Comparison of ENCODE assay signal across 25 mouse cellular contexts in the genomic region with DNA sequence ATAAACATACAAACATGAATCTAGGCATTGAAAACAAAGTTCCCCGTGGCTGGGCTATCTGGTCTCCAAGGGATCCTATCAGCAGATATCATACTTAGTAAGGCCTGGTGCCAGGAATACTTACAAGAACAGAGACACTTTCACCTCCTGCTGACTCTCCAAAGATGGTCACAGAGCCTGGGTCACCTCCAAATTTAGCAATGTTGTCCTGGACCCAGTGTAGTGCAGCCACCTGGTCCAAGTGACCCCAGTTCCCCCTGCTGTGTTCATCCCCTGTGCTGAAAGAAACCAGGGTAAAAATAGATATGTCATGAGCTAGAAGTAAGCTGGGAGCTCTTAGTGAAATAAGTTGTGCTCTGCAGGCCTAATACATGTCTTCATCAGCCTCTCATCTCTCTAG. TPM values are rescaled to one million over a fixed set of nuclear protein-coding genes. Genes with fewer than 3 reads are reported as not detected.
DNase-seq lines count a peak whose midpoint lies in the region; ATAC-seq and TF ChIP-seq lines count a peak whose summit lies in the region.
"Had no signal": no experiment of that assay in that cellular context is flagged by ENCODE, and none has a peak within 500 bp of the region (broad histone marks: within the 10 kb centered on the region; RNA-seq: fewer than 3 reads in every experiment).

No protein-coding gene starts in this region.

- H3K9ac ChIP-seq in heart, postnatal 0 days (replicated peaks; ENCODE audit: low read depth, low read length) = no peak overlapping the region
- no peak overlapping the region for H3K9ac ChIP-seq in lung, postnatal 0 days (replicated peaks; ENCODE audit: low read depth)
- H3K9ac ChIP-seq: embryonic facial prominence, embryonic 13.5 days; neural tube, embryonic 13.5 days had no signal

- no peaks in the 10 kb centered on the region for H3K36me3 ChIP-seq in heart, embryonic 10.5 days
- no peaks in the 10 kb centered on the region for H3K36me3 ChIP-seq in heart, postnatal 0 days (replicated peaks; ENCODE audit: control insufficient read depth, insufficient read depth, low read length)
- no peaks in the 10 kb centered on the region for H3K36me3 ChIP-seq in lung, postnatal 0 days (ENCODE audit: insufficient read depth, low read length)
- H3K36me3 ChIP-seq: embryonic facial prominence, embryonic 13.5 days; neural tube, embryonic 13.5 days had no signal

- WGBS in heart, embryonic 10.5 days = 27% methylated on average over 1 of the region's 1 CpGs
- 13% methylated on average over 1 of the region's 1 CpGs for WGBS in heart, postnatal 0 days
- 41% methylated on average over 1 of the region's 1 CpGs for WGBS in lung, postnatal 0 days

- 0 out of 2 replicates have a peak, but pooled peaks have one; percentile 63 for TF ChIP-seq EP300 in heart, postnatal 0 days (IDR thresholded peaks at IDR 0.05; ENCODE audit: low read depth)
- no peak for TF ChIP-seq EP300 in lung, postnatal 0 days (IDR thresholded peaks at IDR 0.05)

- H3K27ac ChIP-seq in heart, embryonic 10.5 days = peak overlapping the region; percentile 62
- peak overlapping the region; percentile 88 for H3K27ac ChIP-seq in heart, postnatal 0 days (ENCODE audit: low read depth)
- H3K27ac ChIP-seq in lung, postnatal 0 days (ENCODE audit: low read length) = no peak overlapping the region
- H3K27ac ChIP-seq: embryonic facial prominence, embryonic 13.5 days; layer of hippocampus, adult 2 months; left cerebral cortex, adult 2 months; neural tube, embryonic 13.5 days had no signal

- no peaks in the 10 kb centered on the region for H3K27me3 ChIP-seq in heart, embryonic 10.5 days (ENCODE audit: insufficient read depth, poor library complexity, severe bottlenecking)
- no peaks in the 10 kb centered on the region for H3K27me3 ChIP-seq in heart, postnatal 0 days (ENCODE audit: control insufficient read depth, insufficient read depth, low read length)
- no peaks in the 10 kb centered on the region for H3K27me3 ChIP-seq in lung, postnatal 0 days (replicated peaks; ENCODE audit: insufficient read depth, low read length)
- H3K27me3 ChIP-seq: embryonic facial prominence, embryonic 13.5 days; neural tube, embryonic 13.5 days had no signal

- no peaks in the 10 kb centered on the region for H3K9me3 ChIP-seq in heart, embryonic 10.5 days
- no peaks in the 10 kb centered on the region for H3K9me3 ChIP-seq in heart, postnatal 0 days (replicated peaks; ENCODE audit: control insufficient read depth, low read length)
- H3K9me3 ChIP-seq in lung, postnatal 0 days (ENCODE audit: low read length) = no peaks in the 10 kb centered on the region
- H3K9me3 ChIP-seq: embryonic facial prominence, embryonic 13.5 days; neural tube, embryonic 13.5 days had no signal

- peaks cover 6% of the 10 kb centered on the region; the same call in 1 of the 2 replicates for H3K4me1 ChIP-seq in heart, embryonic 10.5 days
- peaks cover 15% of the 10 kb centered on the region for H3K4me1 ChIP-seq in heart, postnatal 0 days (ENCODE audit: control insufficient read depth, insufficient read depth)
- no peaks in the 10 kb centered on the region for H3K4me1 ChIP-seq in lung, postnatal 0 days (ENCODE audit: insufficient read depth, low read depth, low read length)
- H3K4me1 ChIP-seq: embryonic facial prominence, embryonic 13.5 days; neural tube, embryonic 13.5 days had no signal

- DNase-seq in gastrocnemius, postnatal 25 days = peak; percentile 60
- no peak for DNase-seq in gastrocnemius, postnatal 10 days
- DNase-seq in heart, embryonic 10.5 days (ENCODE audit: low spot score) = no peak
- DNase-seq in heart, postnatal 0 days (ENCODE audit: low spot score) = peak; percentile 80
- no peak for DNase-seq in lung, postnatal 0 days (ENCODE audit: low spot score)
- no peak for DNase-seq in layer of hippocampus, adult 8-10 months (ENCODE audit: low spot score in 2 of 2)
- DNase-seq: adrenal gland, postnatal 36 days; cerebellum, adult 11-12 months; kidney, adult 18-20 months; kidney, postnatal 14 days; lung, postnatal 14 days; spleen, adult 18-20 months; thymus, postnatal 36 days had no signal

- no peak for TF ChIP-seq CTCF in heart, postnatal 0 days (IDR thresholded peaks at IDR 0.05; ENCODE audit: low read depth)
- TF ChIP-seq CTCF in lung, postnatal 0 days (IDR thresholded peaks at IDR 0.05) = no peak

- H3K4me3 ChIP-seq in heart, embryonic 10.5 days = no peak overlapping the region
- no peak overlapping the region for H3K4me3 ChIP-seq in heart, postnatal 0 days (ENCODE audit: low read depth, low read length)
- H3K4me3 ChIP-seq in lung, postnatal 0 days (ENCODE audit: low read depth, low read length) = no peak overlapping the region
- H3K4me3 ChIP-seq: embryonic facial prominence, embryonic 13.5 days; layer of hippocampus, adult 2 months; left cerebral cortex, adult 2 months; neural tube, embryonic 13.5 days had no signal

- peak; percentile 98 for ATAC-seq in heart, postnatal 0 days (ENCODE audit: insufficient read depth, low read depth)
- no peak for ATAC-seq in lung, postnatal 0 days
- no peak for ATAC-seq in activated CD4-positive, CD25-positive, alpha-beta regulatory T cell, adult 4 months
- ATAC-seq: forebrain, embryonic 14.5 days had no signal

- H3K4me2 ChIP-seq in heart, postnatal 0 days (ENCODE audit: low read depth, low read length) = no peak overlapping the region
- no peak overlapping the region for H3K4me2 ChIP-seq in lung, postnatal 0 days (replicated peaks; ENCODE audit: low read depth, low read length)
- H3K4me2 ChIP-seq: embryonic facial prominence, embryonic 13.5 days; neural tube, embryonic 13.5 days had no signal

RNA-seq across cellular contexts. Expression of a gene that starts 12.0 kb away (rescaled TPM):
- total RNA-seq in gastrocnemius, postnatal 25 days (2021) = under 1 TPM; 0.54 to 0.69 TPM
- total RNA-seq in gastrocnemius, postnatal 10 days (2021) = under 1 TPM in 1 of 2 experiments, not detected in 1; 0.25 TPM
- polyA plus RNA-seq in heart, embryonic 10.5 days (2016; fragmentation: Nextera tagmentation; extraction: Ambion mirVana) = 0.31 TPM in 1 of 2 replicates, not detected in the other
- not detected in 2 replicates for total RNA-seq in heart, postnatal 0 days (2014; rRNA removed; ENCODE audit: low replicate concordance)
- 0.49 and 0.60 TPM in 2 replicates for polyA plus RNA-seq in heart, postnatal 0 days (2015; fragmentation: Nextera tagmentation; extraction: Ambion mirVana)
- 2.7 and 3.8 TPM in 2 replicates for polyA plus RNA-seq in lung, postnatal 0 days (2015; fragmentation: Nextera tagmentation; extraction: Ambion mirVana)
- not detected for polyA plus RNA-seq in activated CD4-positive, CD25-positive, alpha-beta regulatory T cell, adult 4 months (2017; shearing (Covaris generic))
- not detected for total RNA-seq in layer of hippocampus, adult 8-10 months (2022)
- total RNA-seq: adrenal gland, postnatal 36 days; CH12.LX; layer of hippocampus, adult 2 months; left cerebral cortex, adult 2 months; megakaryocyte, adult 5-6 weeks; MEL had no signal
- polyA plus RNA-seq: embryonic facial prominence, embryonic 13.5 days; forebrain, embryonic 14.5 days; hindbrain, embryonic 11.5 days; limb, embryonic 14.5 days; midbrain, embryonic 14.5 days; neural tube, embryonic 13.5 days had no signal

RNA-seq across cellular contexts. Expression of a gene that starts 19.7 kb away (rescaled TPM):
- 10 to 100 TPM; 41.4 to 59.9 TPM for total RNA-seq in gastrocnemius, postnatal 25 days (2021)
- 1 to 10 TPM; 3.5 to 4.2 TPM for total RNA-seq in gastrocnemius, postnatal 10 days (2021)
- 0.70 TPM in 1 of 2 replicates, not detected in the other for polyA plus RNA-seq in heart, embryonic 10.5 days (2016; fragmentation: Nextera tagmentation; extraction: Ambion mirVana)
- total RNA-seq in heart, postnatal 0 days (2014; rRNA removed; ENCODE audit: low replicate concordance) = 0.50 TPM in 1 of 2 replicates, not detected in the other
- 1.5 and 2.1 TPM in 2 replicates for polyA plus RNA-seq in heart, postnatal 0 days (2015; fragmentation: Nextera tagmentation; extraction: Ambion mirVana)
- polyA plus RNA-seq in lung, postnatal 0 days (2015; fragmentation: Nextera tagmentation; extraction: Ambion mirVana) = 408 and 424 TPM in 2 replicates
- not detected for polyA plus RNA-seq in activated CD4-positive, CD25-positive, alpha-beta regulatory T cell, adult 4 months (2017; shearing (Covaris generic))
- 1 to 10 TPM in 2 of 4 experiments, under 1 TPM in 2; 0.33 to 2.1 (median 1.1) TPM for total RNA-seq in layer of hippocampus, adult 8-10 months (2022)
- total RNA-seq: CH12.LX; left cerebral cortex, adult 2 months; MEL had no signal
- polyA plus RNA-seq: forebrain, embryonic 14.5 days; hindbrain, embryonic 11.5 days; midbrain, embryonic 14.5 days had no signal

Comparison
In these comparisons a context has a peak if more than half of its experiments do, and no peak if none do; other contexts are left out.
1. DNase-seq: peak in gastrocnemius, postnatal 25 days (single experiment) and heart, postnatal 0 days (single experiment); none in gastrocnemius, postnatal 10 days (single experiment), heart, embryonic 10.5 days (single experiment), lung, postnatal 0 days (single experiment) and layer of hippocampus, adult 8-10 months (0 of 2).
2. RNA of a gene that starts 19.7 kb away (total RNA-seq): 41.4 to 59.9 TPM in gastrocnemius, postnatal 25 days; 3.5 to 4.2 TPM in gastrocnemius, postnatal 10 days, 0.33 to 2.1 TPM in layer of hippocampus, adult 8-10 months and 0.50 TPM in heart, postnatal 0 days; every median in the first group is over 4 times any median in the second.